Mouse (Mus musculus) thymus, postnatal 25 days (tissue): Measurements from ENCODE around the gene Dusp3.
"Not testable (repeated sequence)": the region's sequence is repeated elsewhere in the genome, so short reads cannot be mapped to it uniquely, and the experiment has no call there.

Experiments
- DNase-seq: peaks from one replicate; pipeline ENCODE4 v3.0.0; 2022

The Dusp3 gene

DNA sequence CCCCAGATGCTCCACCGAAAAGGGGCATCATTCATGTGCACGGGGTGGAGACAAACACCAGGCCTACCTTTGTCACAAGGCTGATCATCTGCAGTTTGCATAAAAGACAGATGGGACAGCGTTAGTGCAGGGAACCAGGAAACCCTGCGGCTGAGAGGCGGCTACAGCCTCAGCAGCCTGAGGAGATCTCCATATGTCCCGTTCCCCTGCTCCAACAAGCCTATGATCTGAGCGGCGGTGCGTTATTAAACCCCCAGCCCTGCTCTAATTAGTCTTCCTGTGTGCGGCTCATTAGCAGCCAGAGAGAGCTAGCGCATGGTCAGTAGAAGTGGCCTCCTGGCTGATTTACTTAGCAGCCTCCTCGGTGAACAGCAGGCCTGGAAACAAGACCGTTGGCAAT lies 23.3 kb upstream of the Dusp3 start:
- DNase-seq: no peak

GRCm38 (mm10) chr11:102008954-102009637 lies 22.3 kb upstream of the Dusp3 start:
- no peak for DNase-seq

DNA sequence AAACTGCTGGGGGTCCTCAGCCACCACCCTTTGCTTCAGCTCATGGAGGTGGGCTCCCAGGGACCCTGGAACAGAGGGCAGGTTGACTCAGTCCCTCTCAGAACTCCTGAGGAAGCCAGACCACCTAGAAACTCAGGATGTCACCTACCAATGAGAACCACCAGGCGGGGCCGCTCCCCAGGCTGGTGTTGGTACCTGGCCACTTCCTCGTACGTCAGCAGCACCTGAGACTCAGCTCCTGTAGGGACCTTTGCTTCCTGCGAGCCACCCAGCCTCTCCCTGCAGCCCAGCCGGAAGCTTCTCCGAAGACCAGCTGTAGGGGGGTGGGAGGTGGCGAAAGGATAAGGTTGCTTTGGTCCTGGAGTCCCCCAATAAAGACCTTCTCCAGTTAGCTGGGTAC lies 21.6 kb upstream of the Dusp3 start:
- no peak for DNase-seq

- DNase-seq: no peak
Observed at GRCm38 (mm10) chr11:102006688-102007087, 19.9 kb upstream of the Dusp3 start.

DNA sequence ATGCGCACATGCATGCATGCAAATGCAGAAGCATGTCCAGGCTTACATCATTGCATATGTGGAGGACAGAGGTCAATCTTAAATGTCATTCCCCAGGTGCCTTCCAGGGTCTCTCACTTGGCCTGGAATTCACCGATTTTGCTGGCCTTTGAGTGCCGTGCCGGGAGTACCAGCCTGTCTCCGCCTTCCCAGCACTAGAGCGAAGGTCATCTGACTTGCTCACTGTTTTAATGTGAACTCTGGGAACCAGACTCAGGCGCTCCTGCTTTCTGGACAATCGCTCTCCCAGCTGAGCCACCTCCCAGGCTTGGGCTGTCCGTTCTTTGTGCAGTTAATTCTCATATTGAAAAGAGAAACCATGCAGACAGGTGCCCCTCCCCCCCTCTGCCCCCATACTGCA lies 19.5 kb upstream of the Dusp3 start:
- DNase-seq: no peak

DNA sequence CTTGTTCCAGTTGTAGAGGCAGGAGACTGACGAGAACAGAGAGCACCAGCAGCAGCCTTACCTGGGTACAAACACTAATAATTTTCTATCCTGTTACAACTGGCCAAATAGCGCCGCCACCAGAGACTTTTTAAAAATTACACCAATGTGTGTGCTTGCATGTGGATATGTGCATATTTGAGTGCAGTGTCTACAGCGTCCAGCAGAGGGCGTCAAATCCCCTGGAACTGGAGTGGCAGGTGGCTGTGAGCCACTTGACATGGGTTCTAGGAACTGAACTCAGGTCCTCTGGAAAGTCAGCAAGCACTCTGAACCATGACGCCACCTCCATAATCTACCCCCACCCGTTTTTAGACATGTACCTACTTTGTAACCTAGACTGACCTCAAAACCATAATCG lies 17.4 kb upstream of the Dusp3 start:
- no peak for DNase-seq

GRCm38 (mm10) chr11:101999466-101999865 lies 12.7 kb upstream of the Dusp3 start:
- no peak for DNase-seq

GRCm38 (mm10) chr11:101998258-101998657 lies 11.4 kb upstream of the Dusp3 start:
- no peak for DNase-seq

GRCm38 (mm10) chr11:101995938-101996337 lies 9.1 kb upstream of the Dusp3 start:
- DNase-seq: no peak

GRCm38 (mm10) chr11:101994100-101994499 lies 7.3 kb upstream of the Dusp3 start:
- DNase-seq: no peak

DNA sequence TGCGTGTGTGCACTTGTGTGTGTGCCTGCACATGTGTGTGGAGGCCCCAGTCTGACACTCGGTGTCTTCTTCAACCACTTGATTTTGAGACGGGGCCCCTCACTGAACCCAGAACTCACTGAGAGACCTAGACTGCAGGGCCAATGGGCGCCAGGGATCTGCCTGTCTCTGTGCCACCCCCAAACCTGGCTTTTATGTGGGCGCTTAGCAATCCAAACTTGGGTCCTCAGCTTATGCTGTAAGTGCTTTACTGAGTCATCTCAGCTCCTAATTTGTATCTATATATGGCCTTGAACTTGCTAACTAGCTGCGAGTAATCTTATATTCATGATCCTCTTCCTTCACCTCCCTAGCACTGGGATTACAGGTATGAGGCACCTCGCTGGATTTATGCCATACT lies 5.6 kb upstream of the Dusp3 start:
- DNase-seq: no peak

DNA sequence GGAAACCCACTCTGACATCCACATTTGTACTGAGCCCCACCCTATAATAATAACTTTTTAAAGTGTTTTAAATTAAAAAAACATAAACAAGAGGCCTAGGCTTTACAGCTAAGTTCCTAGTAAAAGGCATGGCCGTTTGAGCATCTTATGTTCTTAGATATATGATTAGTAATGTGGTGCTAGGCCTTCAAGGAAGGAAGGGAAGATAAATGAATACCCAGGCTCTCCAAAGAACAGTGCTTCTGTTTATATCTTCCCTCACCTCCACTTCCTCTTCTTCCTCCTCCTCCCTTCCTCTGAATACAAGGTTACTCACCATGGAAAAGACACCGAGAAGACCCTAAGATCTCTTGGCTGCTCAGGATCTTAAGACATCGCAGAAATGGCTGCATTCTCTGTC lies 5.0 kb upstream of the Dusp3 start:
- DNase-seq: no peak

DNA sequence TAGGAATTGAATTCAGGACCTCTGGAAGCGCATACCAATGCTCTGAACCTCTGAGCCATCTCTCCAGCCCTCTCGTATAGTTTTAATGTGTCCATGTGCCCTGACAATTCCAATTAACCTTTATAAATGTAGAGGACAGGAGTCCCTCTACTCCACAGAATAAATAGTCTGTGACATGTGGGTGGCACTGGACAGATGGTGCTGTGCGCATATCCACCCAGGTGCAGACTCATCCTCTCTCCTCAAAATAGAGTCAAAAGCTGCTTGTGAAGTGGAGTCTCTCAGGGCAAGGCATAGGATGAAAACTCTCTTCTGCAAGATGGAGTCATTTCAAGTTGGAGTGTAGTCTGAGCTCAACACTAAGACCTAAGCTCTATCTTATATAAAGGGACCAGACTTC lies 3.4 kb upstream of the Dusp3 start:
- DNase-seq: no peak

GRCm38 (mm10) chr11:101985990-101986389 lies 823 bp downstream of the Dusp3 start:
- peak; percentile 47 for DNase-seq

- not testable (repeated sequence) for DNase-seq
Observed at GRCm38 (mm10) chr11:101985450-101985849, 1.4 kb downstream of the Dusp3 start.

- DNase-seq: peak; percentile 22
Observed at GRCm38 (mm10) chr11:101984054-101985025, 2.5 kb downstream of the Dusp3 start, which contains the start of gene Cfap97d1. Gene Cfap97d1 (plus strand): TSS chr11:101984279.

- DNase-seq: no peak
Observed at GRCm38 (mm10) chr11:101983431-101983921, 3.3 kb downstream of the Dusp3 start.

- no peak for DNase-seq
Observed at GRCm38 (mm10) chr11:101982981-101983411, 3.8 kb downstream of the Dusp3 start.

GRCm38 (mm10) chr11:101981850-101982249 lies 5.0 kb downstream of the Dusp3 start:
- DNase-seq: no peak

GRCm38 (mm10) chr11:101980603-101981157 lies 6.1 kb downstream of the Dusp3 start:
- no peak for DNase-seq

DNA sequence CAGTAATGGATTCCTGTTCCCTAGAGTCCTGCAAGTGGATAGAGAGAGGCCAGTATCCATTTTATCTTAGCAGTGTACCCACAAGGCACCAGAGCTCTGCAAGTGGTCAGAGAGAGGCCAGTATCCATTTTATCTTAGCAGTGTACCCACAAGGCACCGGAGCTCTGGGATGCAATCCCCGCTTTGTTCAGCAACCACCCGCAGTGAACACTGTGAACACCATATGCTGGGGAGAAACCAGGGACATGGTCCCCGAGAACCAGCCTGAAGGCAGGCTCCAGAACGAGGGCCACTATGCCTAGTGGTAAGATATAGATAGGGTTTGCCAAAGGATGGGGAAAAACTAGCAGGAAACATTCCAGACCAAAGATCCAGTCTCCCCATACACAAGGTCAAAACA lies 7.7 kb downstream of the Dusp3 start:
- DNase-seq: no peak

DNA sequence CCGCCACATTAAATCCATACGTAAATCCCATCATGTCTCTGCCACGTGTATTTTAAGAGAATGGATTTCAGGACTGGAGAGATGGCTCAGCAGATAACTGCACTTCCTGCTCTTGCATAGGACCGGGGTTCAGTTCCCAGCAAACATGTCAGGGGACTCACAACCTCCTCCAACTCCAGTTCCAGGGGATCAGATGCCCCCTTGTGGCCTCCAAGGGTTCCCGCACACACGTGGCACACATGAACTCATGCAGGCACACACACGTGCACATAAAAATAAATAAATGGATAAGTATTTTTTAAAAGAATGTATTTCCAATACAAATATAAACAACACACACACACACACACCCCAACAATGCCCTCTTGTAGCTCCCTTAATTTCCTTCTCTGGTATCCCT lies 9.9 kb downstream of the Dusp3 start:
- no peak for DNase-seq

- DNase-seq: no peak
Observed at GRCm38 (mm10) chr11:101974923-101975322, 11.9 kb downstream of the Dusp3 start.

GRCm38 (mm10) chr11:101974181-101974580 lies 12.6 kb downstream of the Dusp3 start:
- no peak for DNase-seq
